Mouse (Mus musculus) liver, embryonic 14.5 days (tissue): ENCODE data around the gene Spred1.

Experiments
- CTCF ChIP-seq: IDR thresholded peaks from 2 replicates; pipeline ENCODE4 v1.5.1; 2016; ENCODE audit warnings: antibody characterized with exemption, low read depth, control low read depth
- EP300 ChIP-seq: IDR thresholded peaks from 2 replicates; pipeline ENCODE4 v1.6.1; 2016; ENCODE audit warnings: antibody characterized with exemption, low read depth

GRCm38 (mm10) chr2:117071596-117071995, 49.6 kb upstream of the Spred1 start:
- TF ChIP-seq EP300 (no peak), CTCF (no peak)
